ENCODE assay signal across 20 mouse cellular contexts in the genomic region with DNA sequence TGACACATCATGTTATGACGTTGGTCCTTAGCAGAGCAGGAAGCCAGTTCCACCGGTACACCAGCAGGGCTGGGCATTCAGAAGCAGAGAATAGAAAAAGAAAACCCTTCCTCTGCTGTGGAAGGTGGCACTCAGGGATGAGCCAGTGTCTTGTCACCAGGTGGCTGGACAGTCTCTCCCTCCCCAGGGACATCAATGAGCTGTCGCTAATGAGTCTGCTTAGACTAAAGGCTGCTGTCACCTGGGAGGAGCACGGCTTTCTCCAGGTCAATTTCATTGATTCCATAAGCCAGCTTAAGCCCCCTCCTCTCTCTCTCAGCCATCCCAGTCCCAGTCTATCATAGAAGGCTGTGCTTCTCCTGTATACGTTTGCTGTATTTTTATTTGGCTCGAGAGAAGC. TPM values are rescaled to one million over a fixed set of nuclear protein-coding genes. Genes with fewer than 3 reads are reported as not detected.
A peak's percentile ranks its signal among the peaks of the same experiment; 100 is the strongest.
DNase-seq lines count a peak whose midpoint lies in the region; ATAC-seq and TF ChIP-seq lines count a peak whose summit lies in the region.
"Had no signal": no experiment of that assay in that cellular context is flagged by ENCODE, and none has a peak within 500 bp of the region (broad histone marks: within the 10 kb centered on the region; RNA-seq: fewer than 3 reads in every experiment).

No protein-coding gene starts in this region.

- H3K27ac ChIP-seq in layer of hippocampus, adult 2 months = no peak overlapping the region
- no peak overlapping the region for H3K27ac ChIP-seq in midbrain, embryonic 13.5 days
- H3K27ac ChIP-seq: embryonic facial prominence, embryonic 10.5 days; heart, adult 2 months; heart, embryonic 15.5 days had no signal

- peak; percentile 31 for TF ChIP-seq CTCF in layer of hippocampus, adult 2 months (conservative IDR thresholded peaks at IDR 0.05)
- TF ChIP-seq CTCF in brain, embryonic 14.5 days (IDR thresholded peaks at IDR 0.05; ENCODE audit: borderline replicate concordance, extremely low read depth, insufficient read depth, insufficient read length) = no peak

- no peaks in the 10 kb centered on the region for H3K9me3 ChIP-seq in midbrain, embryonic 13.5 days
- H3K9me3 ChIP-seq: heart, embryonic 15.5 days had no signal

- H3K4me2 ChIP-seq in midbrain, embryonic 13.5 days (replicated peaks) = no peak overlapping the region; the same call in 1 of the 2 replicates
- H3K4me2 ChIP-seq: heart, embryonic 15.5 days had no signal

- TF ChIP-seq POLR2A in brain, embryonic 14.5 days (IDR thresholded peaks at IDR 0.05; ENCODE audit: borderline replicate concordance, extremely low read depth, insufficient read depth, insufficient read length, poor library complexity, severe bottlenecking) = no peak

- 0 out of 2 replicates have a peak, but pooled peaks have one; percentile 37 for ATAC-seq in midbrain, embryonic 13.5 days
- ATAC-seq: activated CD4-positive, CD25-positive, alpha-beta regulatory T cell, adult 4 months; forebrain, embryonic 14.5 days; hindbrain, embryonic 16.5 days; Patski had no signal

- no peak overlapping the region for H3K9ac ChIP-seq in midbrain, embryonic 13.5 days (replicated peaks)
- H3K9ac ChIP-seq: heart, embryonic 15.5 days had no signal

- no peak overlapping the region for H3K4me3 ChIP-seq in layer of hippocampus, adult 2 months
- H3K4me3 ChIP-seq in midbrain, embryonic 13.5 days (replicated peaks) = no peak overlapping the region
- H3K4me3 ChIP-seq: heart, adult 2 months; heart, embryonic 15.5 days had no signal

- H3K27me3 ChIP-seq in midbrain, embryonic 13.5 days = peaks cover 4% of the 10 kb centered on the region; the same call in 1 of the 2 replicates
- H3K27me3 ChIP-seq: CH12.LX, Patski had no signal

- peaks cover 25% of the 10 kb centered on the region for H3K4me1 ChIP-seq in midbrain, embryonic 13.5 days (replicated peaks)
- H3K4me1 ChIP-seq: heart, embryonic 15.5 days had no signal

- H3K36me3 ChIP-seq in midbrain, embryonic 13.5 days = no peaks in the 10 kb centered on the region
- H3K36me3 ChIP-seq: embryonic facial prominence, embryonic 10.5 days; heart, embryonic 15.5 days had no signal

- WGBS in midbrain, embryonic 13.5 days = 21% methylated on average over 6 of the region's 6 CpGs

- DNase-seq in layer of hippocampus, adult 2 months (ENCODE audit: low spot score in 2 of 2) = no peak
- DNase-seq in layer of hippocampus, adult 9-10 months (ENCODE audit: low spot score) = no peak
- DNase-seq in brain, embryonic 14.5 days (ENCODE audit: low read depth) = peak; percentile 32
- peak; percentile 41 for DNase-seq in retina, postnatal 1 day
- no peak for DNase-seq in gastrocnemius, adult 8-10 months (ENCODE audit: low spot score in 2 of 2)
- DNase-seq: adrenal gland, postnatal 14 days; cerebellum, adult 18-20 months; cerebellum, adult 9-11 months; gastrocnemius, postnatal 14 days; heart, adult 2 months; heart, postnatal 14 days had no signal

RNA-seq across cellular contexts. Expression of gene Tmem132d, which starts 51.2 kb away (rescaled TPM):
- 10 to 100 TPM; 16.8 to 17.9 TPM for total RNA-seq in layer of hippocampus, adult 2 months (2021)
- 2.4 and 5.8 TPM in 2 replicates for polyA plus RNA-seq in brain, embryonic 14.5 days (2012; rRNA removed)
- polyA plus RNA-seq in midbrain, embryonic 13.5 days (2015; fragmentation: Nextera tagmentation; extraction: Ambion mirVana) = 1.2 and 1.3 TPM in 2 replicates
- total RNA-seq in gastrocnemius, adult 8-10 months (2022) = under 1 TPM in 1 of 4 experiments, not detected in 3; 0.13 TPM
- total RNA-seq: adrenal gland, postnatal 14 days; CH12.LX; hematopoietic stem cell, adult 5-6 weeks had no signal
- polyA plus RNA-seq: activated CD4-positive, CD25-positive, alpha-beta regulatory T cell, adult 4 months; Patski had no signal

Comparison
In these comparisons a context has a peak if more than half of its experiments do, and no peak if none do; other contexts are left out.
1. DNase-seq: peak in brain, embryonic 14.5 days (single experiment) and retina, postnatal 1 day (single experiment); none in layer of hippocampus, adult 2 months (0 of 2), layer of hippocampus, adult 9-10 months (single experiment) and gastrocnemius, adult 8-10 months (0 of 2).
2. RNA of gene Tmem132d, which starts 51.2 kb away (total RNA-seq): 16.8 to 17.9 TPM in layer of hippocampus, adult 2 months; 0.13 TPM in gastrocnemius, adult 8-10 months; every median in the first group is over 10 times any median in the second.